Mouse (Mus musculus): Measurements from ENCODE around the gene Olfr26. TPM values are rescaled to one million over a fixed set of nuclear protein-coding genes. Genes with fewer than 3 reads are reported as not detected.

Olfr26 gene
- not detected for polyA plus RNA-seq (2017; shearing (Covaris generic))

GRCm38 (mm10) chr9:38854760-38855159 is at the start of gene Olfr26:
Gene Olfr26, plus strand, starts transcription at chr9:38855060.

DNA sequence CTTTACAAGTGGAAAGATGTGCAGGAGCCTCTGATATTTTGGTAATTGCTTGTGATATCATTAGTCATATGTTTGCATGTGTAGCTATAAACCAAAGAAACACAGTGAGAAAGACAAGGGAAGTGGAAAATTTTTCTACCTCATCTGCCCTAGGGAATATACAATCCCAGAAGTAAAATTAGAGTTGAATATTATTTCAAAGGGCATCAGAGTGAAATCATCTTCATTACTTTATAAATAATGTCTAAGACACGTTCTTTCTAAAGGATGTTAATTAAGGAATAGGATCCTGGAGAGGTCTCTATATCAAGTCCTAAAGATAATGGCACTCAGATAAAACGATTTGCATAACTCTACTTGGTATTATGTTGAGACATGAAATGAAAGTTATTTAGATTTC is 40.5 kb upstream of the Olfr26 start, which contains the start of gene Olfr922:
Gene Olfr922 (plus strand): TSS at position 301 of the 400 bp plus-strand sequence.

DNA sequence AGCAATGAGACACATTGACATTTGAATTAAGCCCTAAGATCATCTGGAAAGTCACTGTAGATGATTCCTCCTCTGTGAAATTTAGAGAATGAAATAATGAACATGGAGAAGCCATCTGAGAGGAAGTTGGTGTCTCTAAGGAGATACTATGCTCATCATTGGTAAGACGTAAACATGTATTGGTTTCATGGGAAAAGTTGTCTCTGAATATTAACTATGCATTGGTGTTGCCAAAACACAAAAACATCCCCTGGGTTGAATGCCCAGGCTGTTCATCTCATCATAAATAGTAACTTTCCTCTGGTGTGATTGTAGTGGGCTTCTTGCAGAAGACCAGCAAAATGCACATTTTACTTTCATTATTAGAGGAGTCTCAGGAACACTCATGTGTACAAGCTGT is 28.6 kb upstream of the Olfr26 start, which contains the start of gene Olfr923:
Gene Olfr923 (plus strand): TSS at position 301 of the 400 bp plus-strand sequence.

DNA sequence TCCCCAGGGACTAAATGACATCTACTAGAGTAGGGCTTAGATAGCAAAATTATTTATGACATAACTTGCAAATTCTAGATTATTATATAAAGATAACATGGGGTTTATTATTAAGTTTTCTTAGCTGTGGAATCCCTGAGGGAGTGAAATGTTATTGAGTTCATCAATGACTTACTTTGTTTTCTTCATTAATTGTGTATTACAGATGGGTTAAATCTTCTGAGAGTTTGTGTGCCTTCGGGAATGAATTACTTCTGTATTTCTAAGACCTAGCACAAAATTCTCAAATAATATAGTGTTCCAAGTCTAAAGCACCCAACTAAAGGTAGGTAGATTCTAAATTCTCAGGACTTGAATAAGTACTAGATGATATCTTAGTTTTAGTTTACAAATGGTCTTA is 10.7 kb upstream of the Olfr26 start, which contains the start of gene Olfr924:
Gene Olfr924 (plus strand): TSS at position 301 of the 400 bp plus-strand sequence.

DNA sequence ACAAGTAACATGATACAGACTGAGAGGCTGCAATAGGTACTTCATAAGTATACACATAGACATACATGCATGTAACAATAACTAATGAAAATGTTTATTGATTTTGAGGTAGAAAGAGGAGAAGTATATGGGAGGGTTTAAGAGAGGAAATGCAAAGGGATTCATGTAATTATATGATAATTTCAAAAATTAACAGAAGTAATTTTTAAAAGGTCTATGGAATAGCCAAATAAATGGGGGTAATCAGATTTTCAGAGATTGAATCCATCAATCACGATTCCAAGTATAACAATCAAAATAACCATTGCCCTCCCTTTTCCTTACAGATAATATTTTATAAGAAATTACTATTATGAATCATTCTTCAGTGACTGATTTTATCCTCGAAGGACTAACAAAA is 22.0 kb downstream of the Olfr26 start, which contains the start of gene Olfr926:
Gene Olfr926 (plus strand): TSS at position 301 of the 400 bp plus-strand sequence.

Other genes with a start within 250 kb of the Olfr26 start
- gene Olfr914, start 250.0 kb upstream of the Olfr26 start, polyA plus RNA-seq (2017; shearing (Covaris generic)) = not detected
- gene Olfr916, start 195.2 kb upstream of the Olfr26 start, polyA plus RNA-seq (2017; shearing (Covaris generic)) = not detected
- gene Olfr917, start 189.2 kb upstream of the Olfr26 start, polyA plus RNA-seq (2017; shearing (Covaris generic)) = not detected
- not detected for gene Olfr918, start 180.5 kb upstream of the Olfr26 start, polyA plus RNA-seq (2017; shearing (Covaris generic))
- not detected for gene Olfr919, start 151.4 kb upstream of the Olfr26 start, polyA plus RNA-seq (2017; shearing (Covaris generic))
- gene Vwa5a, start 136.8 kb upstream of the Olfr26 start, polyA plus RNA-seq (2017; shearing (Covaris generic)) = 44.0 TPM
- 0.16 TPM for gene Olfr920, start 102.8 kb upstream of the Olfr26 start, polyA plus RNA-seq (2017; shearing (Covaris generic))
- not detected for gene Olfr921, start 82.0 kb upstream of the Olfr26 start, polyA plus RNA-seq (2017; shearing (Covaris generic))
- not detected for gene Olfr922, start 40.4 kb upstream of the Olfr26 start, polyA plus RNA-seq (2017; shearing (Covaris generic))
- gene Olfr923, start 28.5 kb upstream of the Olfr26 start, polyA plus RNA-seq (2017; shearing (Covaris generic)) = not detected
- gene Olfr924, start 10.6 kb upstream of the Olfr26 start, polyA plus RNA-seq (2017; shearing (Covaris generic)) = not detected
- not detected for gene Olfr926, start 22.1 kb downstream of the Olfr26 start, polyA plus RNA-seq (2017; shearing (Covaris generic))
- gene Olfr930, start 74.7 kb downstream of the Olfr26 start, polyA plus RNA-seq (2017; shearing (Covaris generic)) = not detected
- gene Olfr933, start 117.3 kb downstream of the Olfr26 start, polyA plus RNA-seq (2017; shearing (Covaris generic)) = not detected
- not detected for gene Olfr934, start 133.3 kb downstream of the Olfr26 start, polyA plus RNA-seq (2017; shearing (Covaris generic))
- gene Olfr935, start 144.6 kb downstream of the Olfr26 start, polyA plus RNA-seq (2017; shearing (Covaris generic)) = not detected
- not detected for gene Olfr146, start 168.3 kb downstream of the Olfr26 start, polyA plus RNA-seq (2017; shearing (Covaris generic))
- gene Olfr937, start 209.9 kb downstream of the Olfr26 start, polyA plus RNA-seq (2017; shearing (Covaris generic)) = not detected
- gene Olfr938, start 223.8 kb downstream of the Olfr26 start, polyA plus RNA-seq (2017; shearing (Covaris generic)) = not detected